Mouse (Mus musculus): ENCODE results near the gene Aqr. TPM values are rescaled to one million over a fixed set of nuclear protein-coding genes. Genes with fewer than 3 reads are reported as not detected.

Gene Aqr
- polyA plus RNA-seq, 1 experiment from 2014 or later, result 66.4 TPM

GRCm38 (mm10) chr2:114153247-114153646 lies 33.6 kb downstream of the Aqr start:
- 91% methylated on average over 6 of the region's 6 CpGs for WGBS

GRCm38 (mm10) chr2:114146864-114147458 lies 39.9 kb downstream of the Aqr start:
- Histone ChIP-seq H3K4me1 (ENCODE audit: control insufficient read depth, insufficient read depth, low read length) (no peaks in the 10 kb centered on the region), H3K4me2 (ENCODE audit: low read depth, severe bottlenecking) (no peak overlapping the region), H3K36me3 (ENCODE audit: control insufficient read depth, insufficient read depth, low read length) (peaks cover 16% of the 10 kb centered on the region), H3K4me3 (ENCODE audit: low read depth, low read length) (no peak overlapping the region), H3K27ac (replicated peaks; ENCODE audit: low read depth, low read length) (no peak overlapping the region), H3K9ac (ENCODE audit: low read length) (no peak overlapping the region), H3K9me3 (ENCODE audit: control insufficient read depth, low read length) (no peaks in the 10 kb centered on the region), H3K27me3 (ENCODE audit: control insufficient read depth, insufficient read depth, low read length) (no peaks in the 10 kb centered on the region)
- DNase-seq (ENCODE audit: low spot score) (no peak), ATAC-seq (ENCODE audit: insufficient number of reproducible peaks, low FRiP score, low TSS enrichment, low read depth) (no peak)
- WGBS, result 93% methylated on average over 15 of the region's 15 CpGs

More at GRCm38 (mm10) chr2:114153247-114153646, 33.6 kb downstream of the Aqr start:
- H3K4me1 ChIP-seq (ENCODE audit: control insufficient read depth, insufficient read depth, low read length), result no peaks in the 10 kb centered on the region
- H3K4me2 ChIP-seq (ENCODE audit: low read depth, severe bottlenecking), result no peak overlapping the region
- H3K9me3 ChIP-seq (ENCODE audit: control insufficient read depth, low read length), result no peaks in the 10 kb centered on the region
- no peak overlapping the region for H3K9ac ChIP-seq (ENCODE audit: low read length)
- H3K27me3 ChIP-seq (ENCODE audit: control insufficient read depth, insufficient read depth, low read length), result no peaks in the 10 kb centered on the region
- no peak overlapping the region for H3K4me3 ChIP-seq (ENCODE audit: low read depth, low read length)
- DNase-seq (ENCODE audit: low spot score) (no peak), ATAC-seq (ENCODE audit: insufficient number of reproducible peaks, low FRiP score, low TSS enrichment, low read depth) (no peak)
- peaks cover 15% of the 10 kb centered on the region for H3K36me3 ChIP-seq (ENCODE audit: control insufficient read depth, insufficient read depth, low read length)
- H3K27ac ChIP-seq (replicated peaks; ENCODE audit: low read depth, low read length), result no peak overlapping the region

- Histone ChIP-seq H3K4me1 (ENCODE audit: control insufficient read depth, insufficient read depth, low read length) (no peaks in the 10 kb centered on the region), H3K27ac (replicated peaks; ENCODE audit: low read depth, low read length) (no peak overlapping the region), H3K4me2 (ENCODE audit: low read depth, severe bottlenecking) (no peak overlapping the region), H3K9me3 (ENCODE audit: control insufficient read depth, low read length) (no peaks in the 10 kb centered on the region), H3K27me3 (ENCODE audit: control insufficient read depth, insufficient read depth, low read length) (no peaks in the 10 kb centered on the region), H3K4me3 (ENCODE audit: low read depth, low read length) (no peak overlapping the region), H3K36me3 (ENCODE audit: control insufficient read depth, insufficient read depth, low read length) (peaks cover 20% of the 10 kb centered on the region), H3K9ac (ENCODE audit: low read length) (no peak overlapping the region)
- peak; percentile 63 for DNase-seq (ENCODE audit: low spot score)
- ATAC-seq (ENCODE audit: insufficient number of reproducible peaks, low FRiP score, low TSS enrichment, low read depth), result no peak
- WGBS, result 66% methylated on average over 6 of the region's 6 CpGs
Measured at GRCm38 (mm10) chr2:114145315-114145801, 41.5 kb downstream of the Aqr start.

- Histone ChIP-seq H3K4me1 (ENCODE audit: control insufficient read depth, insufficient read depth, low read length) (no peaks in the 10 kb centered on the region), H3K9ac (ENCODE audit: low read length) (no peak overlapping the region), H3K9me3 (ENCODE audit: control insufficient read depth, low read length) (no peaks in the 10 kb centered on the region), H3K4me2 (ENCODE audit: low read depth, severe bottlenecking) (no peak overlapping the region), H3K27ac (replicated peaks; ENCODE audit: low read depth, low read length) (no peak overlapping the region), H3K27me3 (ENCODE audit: control insufficient read depth, insufficient read depth, low read length) (no peaks in the 10 kb centered on the region), H3K4me3 (ENCODE audit: low read depth, low read length) (no peak overlapping the region), H3K36me3 (ENCODE audit: control insufficient read depth, insufficient read depth, low read length) (peaks cover 18% of the 10 kb centered on the region)
- DNase-seq (ENCODE audit: low spot score) (no peak), ATAC-seq (ENCODE audit: insufficient number of reproducible peaks, low FRiP score, low TSS enrichment, low read depth) (no peak)
- 93% methylated on average over 5 of the region's 5 CpGs for WGBS
Measured at GRCm38 (mm10) chr2:114144915-114145314, 41.9 kb downstream of the Aqr start.

GRCm38 (mm10) chr2:114143842-114144241 lies 43.0 kb downstream of the Aqr start:
- ATAC-seq (ENCODE audit: insufficient number of reproducible peaks, low FRiP score, low TSS enrichment, low read depth) (no peak), DNase-seq (ENCODE audit: low spot score) (no peak)
- H3K36me3 ChIP-seq (ENCODE audit: control insufficient read depth, insufficient read depth, low read length), result peaks cover 16% of the 10 kb centered on the region; the same call in 1 of the 2 replicates
- H3K4me1 ChIP-seq (ENCODE audit: control insufficient read depth, insufficient read depth, low read length), result no peaks in the 10 kb centered on the region
- H3K4me2 ChIP-seq (ENCODE audit: low read depth, severe bottlenecking), result no peak overlapping the region
- no peak overlapping the region for H3K27ac ChIP-seq (replicated peaks; ENCODE audit: low read depth, low read length)
- 94% methylated on average over 6 of the region's 6 CpGs for WGBS
- H3K4me3 ChIP-seq (ENCODE audit: low read depth, low read length), result no peak overlapping the region
- no peaks in the 10 kb centered on the region for H3K27me3 ChIP-seq (ENCODE audit: control insufficient read depth, insufficient read depth, low read length)
- H3K9ac ChIP-seq (ENCODE audit: low read length), result no peak overlapping the region
- H3K9me3 ChIP-seq (ENCODE audit: control insufficient read depth, low read length), result no peaks in the 10 kb centered on the region

- WGBS, result 90% methylated on average over 9 of the region's 9 CpGs
- Histone ChIP-seq H3K27ac (replicated peaks; ENCODE audit: low read depth, low read length) (no peak overlapping the region), H3K36me3 (ENCODE audit: control insufficient read depth, insufficient read depth, low read length) (peaks cover 22% of the 10 kb centered on the region), H3K4me2 (ENCODE audit: low read depth, severe bottlenecking) (no peak overlapping the region), H3K4me1 (ENCODE audit: control insufficient read depth, insufficient read depth, low read length) (no peaks in the 10 kb centered on the region), H3K9me3 (ENCODE audit: control insufficient read depth, low read length) (no peaks in the 10 kb centered on the region), H3K4me3 (ENCODE audit: low read depth, low read length) (no peak overlapping the region), H3K9ac (ENCODE audit: low read length) (no peak overlapping the region), H3K27me3 (ENCODE audit: control insufficient read depth, insufficient read depth, low read length) (no peaks in the 10 kb centered on the region)
- ATAC-seq (ENCODE audit: insufficient number of reproducible peaks, low FRiP score, low TSS enrichment, low read depth) (no peak), DNase-seq (ENCODE audit: low spot score) (no peak)
Measured at GRCm38 (mm10) chr2:114136755-114137154, 50.1 kb downstream of the Aqr start.

GRCm38 (mm10) chr2:114135777-114136176 lies 51.0 kb downstream of the Aqr start:
- Histone ChIP-seq H3K9ac (ENCODE audit: low read length) (no peak overlapping the region), H3K9me3 (ENCODE audit: control insufficient read depth, low read length) (no peaks in the 10 kb centered on the region), H3K36me3 (ENCODE audit: control insufficient read depth, insufficient read depth, low read length) (peaks cover 20% of the 10 kb centered on the region), H3K4me2 (ENCODE audit: low read depth, severe bottlenecking) (no peak overlapping the region), H3K4me1 (ENCODE audit: control insufficient read depth, insufficient read depth, low read length) (no peaks in the 10 kb centered on the region), H3K27me3 (ENCODE audit: control insufficient read depth, insufficient read depth, low read length) (no peaks in the 10 kb centered on the region), H3K27ac (replicated peaks; ENCODE audit: low read depth, low read length) (no peak overlapping the region), H3K4me3 (ENCODE audit: low read depth, low read length) (no peak overlapping the region)
- DNase-seq (ENCODE audit: low spot score) (no peak), ATAC-seq (ENCODE audit: insufficient number of reproducible peaks, low FRiP score, low TSS enrichment, low read depth) (no peak)
- 81% methylated on average over 2 of the region's 2 CpGs for WGBS

- H3K4me2 ChIP-seq (ENCODE audit: low read depth, severe bottlenecking), result no peak overlapping the region
- no peaks in the 10 kb centered on the region for H3K4me1 ChIP-seq (ENCODE audit: control insufficient read depth, insufficient read depth, low read length)
- no peaks in the 10 kb centered on the region for H3K27me3 ChIP-seq (ENCODE audit: control insufficient read depth, insufficient read depth, low read length)
- H3K4me3 ChIP-seq (ENCODE audit: low read depth, low read length), result no peak overlapping the region
- 96% methylated on average over 4 of the region's 4 CpGs for WGBS
- no peaks in the 10 kb centered on the region for H3K9me3 ChIP-seq (ENCODE audit: control insufficient read depth, low read length)
- H3K36me3 ChIP-seq (ENCODE audit: control insufficient read depth, insufficient read depth, low read length), result peaks cover 22% of the 10 kb centered on the region
- no peak overlapping the region for H3K9ac ChIP-seq (ENCODE audit: low read length)
- ATAC-seq (ENCODE audit: insufficient number of reproducible peaks, low FRiP score, low TSS enrichment, low read depth) (no peak), DNase-seq (ENCODE audit: low spot score) (no peak)
- H3K27ac ChIP-seq (replicated peaks; ENCODE audit: low read depth, low read length), result no peak overlapping the region
Measured at GRCm38 (mm10) chr2:114133355-114133754, 53.5 kb downstream of the Aqr start.

GRCm38 (mm10) chr2:114130657-114131056 lies 56.2 kb downstream of the Aqr start:
- no peaks in the 10 kb centered on the region for H3K4me1 ChIP-seq (ENCODE audit: control insufficient read depth, insufficient read depth, low read length)
- 96% methylated on average over 13 of the region's 13 CpGs for WGBS
- no peaks in the 10 kb centered on the region for H3K27me3 ChIP-seq (ENCODE audit: control insufficient read depth, insufficient read depth, low read length)
- H3K36me3 ChIP-seq (ENCODE audit: control insufficient read depth, insufficient read depth, low read length), result peaks cover 24% of the 10 kb centered on the region
- DNase-seq (ENCODE audit: low spot score), result no peak
- no peak overlapping the region for H3K27ac ChIP-seq (replicated peaks; ENCODE audit: low read depth, low read length)
- H3K4me2 ChIP-seq (ENCODE audit: low read depth, severe bottlenecking), result no peak overlapping the region
- no peak overlapping the region for H3K4me3 ChIP-seq (ENCODE audit: low read depth, low read length)
- no peak for ATAC-seq (ENCODE audit: insufficient number of reproducible peaks, low FRiP score, low TSS enrichment, low read depth)
- H3K9me3 ChIP-seq (ENCODE audit: control insufficient read depth, low read length), result no peaks in the 10 kb centered on the region
- no peak overlapping the region for H3K9ac ChIP-seq (ENCODE audit: low read length)
